Mouse (Mus musculus) liver, adult 2 months (tissue): ENCODE data around the gene Ermp1. TPM values are rescaled to one million over a fixed set of nuclear protein-coding genes. Genes with fewer than 3 reads are reported as not detected.

Source experiments
- DNase-seq: peaks from one replicate; pipeline ENCODE4 v3.0.0-alpha.2; 2011; ENCODE audit warnings: low read depth, low spot score; ENCODE audit errors: extremely low read depth
- H3K27ac ChIP-seq: fragments of 200-500 bp; replicated peaks from 2 replicates; pipeline ENCODE4 v1.5.1; 2012; ENCODE audit warnings: low read depth, mild to moderate bottlenecking, control low read depth, inconsistent platforms, low read length; ENCODE audit not compliant: insufficient read depth
- H3K27me3 ChIP-seq: fragments of 200-500 bp; 2 replicates; pipeline ENCODE4 v1.6.1; 2012; ENCODE audit warnings: mild to moderate bottlenecking, moderate library complexity, low read length, inconsistent platforms; ENCODE audit not compliant: control insufficient read depth, insufficient read depth
- H3K36me3 ChIP-seq: fragments of 200-500 bp; 2 replicates; pipeline ENCODE4 v1.6.1; 2012; ENCODE audit warnings: low read length, inconsistent platforms; ENCODE audit not compliant: control insufficient read depth, insufficient read depth
- H3K4me1 ChIP-seq: fragments of 200-500 bp; 2 replicates; pipeline ENCODE4 v1.6.1; 2011; ENCODE audit warnings: low read length; ENCODE audit not compliant: control insufficient read depth, insufficient read depth
- H3K4me3 ChIP-seq: fragments of 200-500 bp; 2 replicates; pipeline ENCODE4 v1.5.1; 2011; ENCODE audit warnings: low read depth, mild to moderate bottlenecking, control low read depth, low read length, moderate library complexity; ENCODE audit not compliant: insufficient read depth
- H3K79me2 ChIP-seq: fragments of 200-500 bp; 2 replicates; pipeline ENCODE4 v1.6.1; 2012; ENCODE audit warnings: inconsistent platforms, mild to moderate bottlenecking, low read length, moderate library complexity; ENCODE audit not compliant: control insufficient read depth, insufficient read depth
- H3K9ac ChIP-seq: fragments of 200-500 bp; 2 replicates; pipeline ENCODE4 v1.6.1; 2012; ENCODE audit warnings: low read depth, mild to moderate bottlenecking, control low read depth, inconsistent platforms, low read length
- CTCF ChIP-seq: fragments of 200-500 bp; IDR thresholded peaks from 2 replicates; pipeline ENCODE4 v1.5.1; 2011; ENCODE audit warnings: low read depth, low read length, control low read depth
- POLR2A ChIP-seq: fragments of 200-500 bp; IDR thresholded peaks from 2 replicates; pipeline ENCODE4 v1.6.1; 2011; ENCODE audit warnings: low read length, control low read depth; ENCODE audit not compliant: insufficient read depth; ENCODE audit errors: extremely low read depth
- whole genome bisulfite sequencing: fragments of 180-500 bp; shearing (Covaris S2); methylation state at CpG from one replicate; pipeline ENCODE4 v1.1.7; 2018; 5-methylcytosine and 5-hydroxymethylcytosine counted together
- polyA plus RNA-seq: library from polyadenylated mRNA; depleted of rRNA; stranded (reverse); fragments of >200 nt; gene quantifications from 2 replicates; pipeline ENCODE4 v1.2.3, GENCODE M21; 2012; rRNA removed
- total RNA-seq: library from RNA; depleted of rRNA; stranded (reverse); fragments of >200 nt; gene quantifications from 2 replicates; pipeline ENCODE4 v1.2.3, GENCODE M21; 2014; rRNA removed

Gene Ermp1
- total RNA-seq (15.6 and 16.3 TPM in 2 replicates), polyA plus RNA-seq (8.5 and 10.4 TPM in 2 replicates)

- TF ChIP-seq POLR2A: peak; percentile 80
- peak; percentile 91 for TF ChIP-seq CTCF
- no peaks in the 10 kb centered on the region for H3K27me3 ChIP-seq
- peaks cover 2% of the 10 kb centered on the region; the same call in 1 of the 2 replicates for H3K4me1 ChIP-seq
- peak; percentile 81 for DNase-seq
- H3K9ac ChIP-seq: peak within 1 kb of the TSS; percentile 98
- peak within 1 kb of the TSS; percentile 87 for H3K4me3 ChIP-seq
- under 1% methylated on average over 90 of the region's 90 CpGs for WGBS
- peak within 1 kb of the TSS; percentile 77 for H3K27ac ChIP-seq
- no peaks in the 10 kb centered on the region for H3K79me2 ChIP-seq
- H3K36me3 ChIP-seq: peaks cover 2% of the 10 kb centered on the region; the same call in 1 of the 2 replicates
Measured at GRCm38 (mm10) chr19:29647651-29648549, at the start of gene Ermp1. Gene Ermp1, minus strand, starts transcription at chr19:29648415.

GRCm38 (mm10) chr19:29697245-29697874, 49.1 kb upstream of the Ermp1 start, which contains the start of gene Mlana:
Gene Mlana, plus strand, starts transcription at chr19:29697824.
- Histone ChIP-seq H3K27ac (no peak within 1 kb of the TSS), H3K27me3 (no peaks in the 10 kb centered on the region), H3K4me3 (no peak within 1 kb of the TSS), H3K4me1 (no peaks in the 10 kb centered on the region), H3K36me3 (no peaks in the 10 kb centered on the region), H3K79me2 (no peaks in the 10 kb centered on the region), H3K9ac (no peak within 1 kb of the TSS)
- DNase-seq: no peak
- 60% methylated on average over 3 of the region's 3 CpGs for WGBS
- TF ChIP-seq CTCF: no peak
- TF ChIP-seq POLR2A: no peak

GRCm38 (mm10) chr19:29696840-29697239, 48.6 kb upstream of the Ermp1 start:
- no peak overlapping the region for H3K27ac ChIP-seq
- H3K4me3 ChIP-seq: no peak overlapping the region
- no peaks in the 10 kb centered on the region for H3K79me2 ChIP-seq
- H3K9ac ChIP-seq: no peak overlapping the region
- no peak for DNase-seq
- TF ChIP-seq CTCF (no peak), POLR2A (no peak)
- no peaks in the 10 kb centered on the region for H3K27me3 ChIP-seq
- H3K4me1 ChIP-seq: no peaks in the 10 kb centered on the region
- no peaks in the 10 kb centered on the region for H3K36me3 ChIP-seq

- no peaks in the 10 kb centered on the region for H3K4me1 ChIP-seq
- TF ChIP-seq CTCF: no peak
- no peak overlapping the region for H3K9ac ChIP-seq
- H3K36me3 ChIP-seq: no peaks in the 10 kb centered on the region
- 96% methylated on average over 4 of the region's 4 CpGs for WGBS
- H3K79me2 ChIP-seq: no peaks in the 10 kb centered on the region
- no peaks in the 10 kb centered on the region for H3K27me3 ChIP-seq
- H3K4me3 ChIP-seq: no peak overlapping the region
- no peak overlapping the region for H3K27ac ChIP-seq
- no peak for DNase-seq
Measured at GRCm38 (mm10) chr19:29696309-29696708, 48.1 kb upstream of the Ermp1 start.

GRCm38 (mm10) chr19:29695071-29695470, 46.9 kb upstream of the Ermp1 start:
- Histone ChIP-seq H3K36me3 (no peaks in the 10 kb centered on the region), H3K4me3 (no peak overlapping the region), H3K9ac (no peak overlapping the region), H3K27ac (no peak overlapping the region), H3K4me1 (no peaks in the 10 kb centered on the region), H3K79me2 (no peaks in the 10 kb centered on the region), H3K27me3 (no peaks in the 10 kb centered on the region)
- WGBS: 95% methylated on average over 10 of the region's 10 CpGs
- DNase-seq: no peak
- TF ChIP-seq POLR2A (no peak), CTCF (no peak)
